Mouse (Mus musculus) bone marrow macrophage, adult 2 months (primary cell): ENCODE data around the gene Gm13277.
"Not testable (repeated sequence)": the region's sequence is repeated elsewhere in the genome, so short reads cannot be mapped to it uniquely, and the experiment has no call there.

Experiments used
- CTCF ChIP-seq: IDR thresholded peaks from 2 replicates; pipeline ENCODE4 v1.5.1; 2012; ENCODE audit warnings: low read depth, mild to moderate bottlenecking, low read length, moderate library complexity
- POLR2A ChIP-seq: IDR thresholded peaks from 2 replicates; pipeline ENCODE4 v1.6.1; 2012; ENCODE audit warnings: mild to moderate bottlenecking, low read depth, low read length, borderline replicate concordance

DNA sequence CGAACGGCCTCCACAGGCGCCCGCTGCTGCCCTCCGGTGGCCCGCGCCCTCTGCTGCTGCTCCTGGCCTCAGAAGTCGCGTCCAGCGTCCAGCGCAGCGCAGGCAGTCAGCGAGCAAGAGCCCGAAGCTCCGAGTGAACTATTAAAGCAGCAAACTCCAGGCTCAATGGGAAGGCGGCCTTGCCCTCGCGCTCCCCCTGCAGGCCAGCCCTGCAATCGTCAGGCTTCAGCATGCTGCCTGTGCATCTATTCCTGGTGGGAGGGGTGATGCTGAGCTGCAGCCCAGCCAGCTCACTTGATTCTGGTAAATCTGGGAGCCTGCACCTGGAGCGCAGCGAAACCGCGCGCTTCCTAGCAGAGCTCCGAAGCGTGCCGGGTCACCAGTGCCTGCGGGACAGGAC is at the start of gene Gm13277:
- not testable (repeated sequence) for TF ChIP-seq CTCF, POLR2A
